Mouse (Mus musculus) myocyte (in vitro differentiated cells): Measurements from ENCODE around the gene Cald1.

Experiments used
- CEBPB ChIP-seq: IDR thresholded peaks from 2 replicates; pipeline ENCODE4 v1.6.1; 2011; ENCODE audit warnings: mild to moderate bottlenecking, moderate library complexity; ENCODE audit not compliant: poor library complexity, insufficient read depth, severe bottlenecking
- MAX ChIP-seq: IDR thresholded peaks from one replicate; pipeline ENCODE4 v1.6.1; 2011; ENCODE audit warnings: low read depth, mild to moderate bottlenecking, control low read depth
- POLR2A ChIP-seq: IDR thresholded peaks from one replicate; pipeline ENCODE4 v1.6.1; 2011; ENCODE audit warnings: low read depth, mild to moderate bottlenecking, control low read depth, moderate library complexity; ENCODE audit not compliant: insufficient read length
- TCF3 ChIP-seq: IDR thresholded peaks from one replicate; pipeline ENCODE4 v1.6.1; 2011; ENCODE audit warnings: low read depth, control low read depth; ENCODE audit not compliant: insufficient read length
- USF1 ChIP-seq: IDR thresholded peaks from one replicate; pipeline ENCODE4 v1.6.1; 2011; ENCODE audit warnings: low read depth, mild to moderate bottlenecking, control low read depth, moderate library complexity

DNA sequence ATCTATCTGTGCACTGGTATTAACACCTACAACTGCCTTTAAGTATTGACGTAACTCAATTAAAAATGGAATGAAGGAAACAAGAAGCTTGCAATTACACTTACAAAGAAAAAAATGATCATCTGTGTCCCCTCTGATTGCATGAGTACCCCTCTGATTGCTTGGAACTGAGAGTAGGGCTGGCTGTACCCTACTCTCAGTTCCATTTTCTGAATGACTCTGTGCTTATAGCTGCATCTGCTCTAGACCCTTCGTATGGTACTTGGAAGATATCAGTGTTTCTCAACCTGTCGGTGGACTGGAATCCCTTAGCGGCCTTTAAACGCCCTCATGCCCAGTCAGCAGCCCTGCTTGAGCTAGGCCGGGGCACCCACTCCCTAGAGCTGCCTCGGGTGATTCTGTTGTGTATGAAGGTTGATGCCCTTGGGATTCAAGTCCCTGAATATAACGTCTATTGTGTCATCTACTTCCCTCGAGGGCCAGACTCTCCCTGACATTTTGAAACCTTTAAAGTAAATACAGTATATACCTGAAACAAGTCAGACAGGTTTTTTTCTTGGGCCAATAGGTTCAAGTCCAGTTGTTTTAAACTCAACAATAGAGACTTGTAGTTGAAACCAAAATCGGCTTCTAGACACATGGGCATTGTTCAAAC is 125.1 kb downstream of the Cald1 start:
- TF ChIP-seq MAX, result no peak
- TF ChIP-seq POLR2A, result no peak
- TF ChIP-seq TCF3, result no peak
- TF ChIP-seq USF1, result no peak
- TF ChIP-seq CEBPB, result no peak
